Mouse (Mus musculus) C2C12 (cell line): ENCODE data around the gene Itgae. TPM values are rescaled to one million over a fixed set of nuclear protein-coding genes. Genes with fewer than 3 reads are reported as not detected.

Source experiments
- H3K27me3 ChIP-seq: one replicate; pipeline ENCODE4 v1.6.1; 2011; ENCODE audit not compliant: control insufficient read depth, insufficient read depth, insufficient read length
- H3K36me3 ChIP-seq: one replicate; pipeline ENCODE4 v1.6.1; 2011; ENCODE audit not compliant: control insufficient read depth, insufficient read depth
- H3K4me3 ChIP-seq: one replicate; pipeline ENCODE4 v1.5.1; 2011; ENCODE audit warnings: mild to moderate bottlenecking, control low read depth; ENCODE audit not compliant: poor library complexity, insufficient read depth, severe bottlenecking
- H3K79me2 ChIP-seq: one replicate; pipeline ENCODE4 v1.6.1; 2011; ENCODE audit not compliant: control insufficient read depth, insufficient read depth
- H3K79me3 ChIP-seq: one replicate; pipeline ENCODE4 v1.6.1; 2011; ENCODE audit warnings: low read depth, control low read depth
- H3ac ChIP-seq: one replicate; pipeline ENCODE3; 2011; ENCODE audit warnings: low read depth; ENCODE audit not compliant: control insufficient read depth, insufficient read length
- CEBPB ChIP-seq: IDR thresholded peaks from one replicate; pipeline ENCODE4 v1.6.1; 2011; ENCODE audit warnings: low read depth, mild to moderate bottlenecking, control low read depth, moderate library complexity
- CTCF ChIP-seq: IDR thresholded peaks from one replicate; pipeline ENCODE4 v1.5.1; 2011; ENCODE audit not compliant: control insufficient read depth, insufficient read depth, insufficient read length
- FOSL1 ChIP-seq: IDR thresholded peaks from one replicate; pipeline ENCODE4 v1.8.0; 2011; ENCODE audit warnings: mild to moderate bottlenecking, low read length; ENCODE audit not compliant: poor library complexity, insufficient read depth, severe bottlenecking
- MAX ChIP-seq: IDR thresholded peaks from one replicate; pipeline ENCODE4 v1.6.1; 2011; ENCODE audit warnings: mild to moderate bottlenecking, control low read depth
- MYOD1 ChIP-seq: IDR thresholded peaks from one replicate; pipeline ENCODE4 v1.6.1; 2011; ENCODE audit warnings: low read depth; ENCODE audit not compliant: control insufficient read depth, insufficient read length
- MYOG ChIP-seq: IDR thresholded peaks from one replicate; pipeline ENCODE4 v1.6.1; 2011; ENCODE audit not compliant: control insufficient read depth, insufficient read length; ENCODE audit errors: extremely low read depth
- USF1 ChIP-seq: IDR thresholded peaks from one replicate; pipeline ENCODE4 v1.6.1; 2011; ENCODE audit warnings: low read depth, mild to moderate bottlenecking, control low read depth, moderate library complexity
- polyA plus RNA-seq: library from polyadenylated mRNA; unstranded; fragments of >200 nt; fragmentation: generic; extraction: Trizol; gene quantifications from one replicate; pipeline ENCODE4 v1.2.1, GENCODE M21; 2012; ENCODE audit warnings: missing spikeins

Gene Itgae
- polyA plus RNA-seq, 1 experiment, result 0.05 TPM

DNA sequence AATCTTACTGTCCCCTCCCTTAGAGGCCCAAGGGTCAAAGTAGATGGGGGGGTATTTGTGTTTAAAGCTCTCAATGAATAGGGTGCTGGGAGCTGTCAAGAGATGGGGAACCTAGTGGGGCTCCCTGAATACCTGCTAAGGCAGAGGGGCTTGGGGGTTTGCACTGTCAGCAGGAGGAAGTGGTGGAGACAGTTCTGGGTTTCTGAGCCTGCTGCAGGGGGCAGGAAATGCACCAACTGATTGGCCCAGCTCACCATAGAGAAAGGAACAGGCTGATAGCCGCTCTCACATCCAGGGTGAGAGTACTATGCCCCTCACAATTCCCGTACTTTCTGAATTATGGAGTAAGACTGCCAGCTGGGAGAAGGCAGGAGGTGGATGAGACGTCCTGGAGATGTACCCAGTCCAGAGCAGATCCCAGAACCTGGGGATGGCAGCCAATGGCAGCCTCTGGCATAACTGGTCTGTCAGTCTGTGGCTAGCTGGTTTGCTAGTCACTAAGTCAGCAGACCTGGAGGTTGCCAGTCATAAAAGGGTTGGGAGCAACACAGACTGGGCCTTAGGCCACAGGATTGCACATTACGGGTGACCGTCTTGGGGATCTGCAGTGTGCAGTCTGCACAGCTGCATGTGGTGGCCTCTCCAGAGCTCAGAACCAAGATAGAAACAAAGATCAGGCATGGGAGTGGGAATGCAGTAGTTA lies 18.0 kb downstream of the Itgae start:
- H3K27me3 ChIP-seq, result no peaks in the 10 kb centered on the region
- H3ac ChIP-seq, result no peak overlapping the region
- H3K4me3 ChIP-seq, result no peak overlapping the region
- H3K79me2 ChIP-seq, result no peaks in the 10 kb centered on the region
- TF ChIP-seq MYOG (no peak), FOSL1 (no peak), CEBPB (no peak), USF1 (no peak), MYOD1 (no peak), MAX (no peak), CTCF (no peak)
- H3K79me3 ChIP-seq, result no peaks in the 10 kb centered on the region
- no peaks in the 10 kb centered on the region for H3K36me3 ChIP-seq

DNA sequence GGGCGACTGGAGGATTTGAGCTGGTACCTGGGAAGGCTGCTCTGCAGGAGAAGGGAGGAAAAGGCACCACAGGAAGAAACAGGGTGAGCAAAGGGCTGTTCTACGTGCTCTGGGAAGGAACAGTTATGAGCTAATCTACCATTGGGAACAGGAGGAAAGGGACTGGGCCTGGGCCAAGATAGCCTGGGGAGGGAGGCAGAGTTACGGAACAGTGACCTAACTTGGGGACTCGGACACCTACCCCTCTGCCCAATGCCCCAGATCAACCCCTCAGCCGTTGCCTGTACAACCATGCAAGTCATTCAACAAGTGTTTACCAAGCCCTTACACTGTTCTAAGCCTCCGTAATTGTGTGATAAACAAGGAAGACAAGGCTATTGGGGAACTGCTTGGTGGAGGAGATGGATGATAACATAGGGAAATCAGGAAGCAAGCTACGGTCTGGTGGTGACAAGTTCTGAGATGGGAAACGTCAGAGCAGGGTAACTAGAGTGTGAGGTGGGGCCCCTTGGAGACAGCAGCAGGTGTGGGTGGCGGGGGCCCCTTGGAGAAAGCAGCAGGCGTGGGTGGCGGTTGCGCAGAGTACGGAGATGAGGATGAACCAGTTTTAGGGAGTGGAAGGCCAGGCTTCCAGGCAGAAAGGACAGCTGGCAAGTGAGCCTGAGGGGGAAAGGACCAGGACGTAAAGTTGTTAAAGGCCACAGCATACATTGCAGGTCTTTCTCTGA lies 18.7 kb downstream of the Itgae start:
- Histone ChIP-seq H3K27me3 (no peaks in the 10 kb centered on the region), H3ac (no peak overlapping the region), H3K36me3 (no peaks in the 10 kb centered on the region), H3K79me3 (no peaks in the 10 kb centered on the region), H3K79me2 (no peaks in the 10 kb centered on the region), H3K4me3 (no peak overlapping the region)
- TF ChIP-seq CEBPB (no peak), MAX (no peak), CTCF (no peak), MYOD1 (no peak), FOSL1 (no peak), USF1 (no peak), MYOG (no peak)

DNA sequence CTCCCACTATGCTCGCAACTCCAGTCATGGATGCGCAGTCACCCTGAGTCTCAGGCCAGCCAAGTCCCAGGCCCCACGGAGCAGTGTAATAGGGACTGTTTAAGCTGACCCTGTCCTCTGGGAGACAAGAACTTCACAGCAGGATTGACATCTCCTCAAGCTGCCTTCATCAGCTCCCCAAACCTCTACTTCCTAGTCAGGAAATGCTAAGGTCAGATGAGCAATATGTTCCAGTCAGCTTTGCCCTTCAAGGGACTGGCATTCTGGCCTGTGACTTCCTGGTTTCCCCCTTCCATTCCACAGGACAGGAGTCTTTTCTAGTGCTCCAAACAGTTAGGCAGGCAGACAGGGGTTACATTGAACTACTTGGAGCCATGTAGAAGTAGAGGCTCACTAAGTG lies 19.6 kb downstream of the Itgae start:
- no peak overlapping the region for H3K4me3 ChIP-seq
- no peaks in the 10 kb centered on the region for H3K27me3 ChIP-seq
- no peaks in the 10 kb centered on the region for H3K36me3 ChIP-seq
- H3ac ChIP-seq, result no peak overlapping the region
- H3K79me3 ChIP-seq, result no peaks in the 10 kb centered on the region
- TF ChIP-seq FOSL1, result no peak
- no peak for TF ChIP-seq CTCF
- TF ChIP-seq CEBPB, result no peak
- no peak for TF ChIP-seq MYOD1
- TF ChIP-seq USF1, result no peak
- no peak for TF ChIP-seq MYOG
- TF ChIP-seq MAX, result no peak
- H3K79me2 ChIP-seq, result no peaks in the 10 kb centered on the region

DNA sequence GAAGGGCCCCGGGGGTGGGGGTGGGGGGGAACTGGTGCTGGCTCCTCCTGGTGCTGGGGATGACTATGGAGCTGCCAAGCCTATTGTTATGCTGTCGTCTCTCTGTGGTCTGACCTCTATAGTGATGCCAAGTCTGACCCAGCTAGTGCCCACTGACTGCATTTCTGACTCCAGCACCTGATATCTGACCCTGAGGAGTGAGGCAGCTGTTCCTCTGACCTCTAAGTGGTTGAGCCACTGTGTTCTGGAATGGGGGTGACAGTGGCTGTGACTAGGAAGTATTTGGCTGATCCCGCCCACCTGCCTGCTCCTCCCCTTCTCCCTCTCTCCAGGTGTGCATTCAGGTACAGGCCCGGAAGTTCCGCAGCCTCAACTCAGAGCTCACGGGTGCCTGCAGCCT lies 21.0 kb downstream of the Itgae start:
- Histone ChIP-seq H3K4me3 (no peak overlapping the region), H3K27me3 (no peaks in the 10 kb centered on the region), H3K79me3 (no peaks in the 10 kb centered on the region), H3K79me2 (no peaks in the 10 kb centered on the region), H3ac (no peak overlapping the region), H3K36me3 (no peaks in the 10 kb centered on the region)
- no peak for TF ChIP-seq MYOG
- TF ChIP-seq CTCF, result no peak
- TF ChIP-seq USF1, result no peak
- TF ChIP-seq MYOD1, result no peak
- TF ChIP-seq CEBPB, result no peak
- TF ChIP-seq FOSL1, result no peak
- TF ChIP-seq MAX, result no peak

DNA sequence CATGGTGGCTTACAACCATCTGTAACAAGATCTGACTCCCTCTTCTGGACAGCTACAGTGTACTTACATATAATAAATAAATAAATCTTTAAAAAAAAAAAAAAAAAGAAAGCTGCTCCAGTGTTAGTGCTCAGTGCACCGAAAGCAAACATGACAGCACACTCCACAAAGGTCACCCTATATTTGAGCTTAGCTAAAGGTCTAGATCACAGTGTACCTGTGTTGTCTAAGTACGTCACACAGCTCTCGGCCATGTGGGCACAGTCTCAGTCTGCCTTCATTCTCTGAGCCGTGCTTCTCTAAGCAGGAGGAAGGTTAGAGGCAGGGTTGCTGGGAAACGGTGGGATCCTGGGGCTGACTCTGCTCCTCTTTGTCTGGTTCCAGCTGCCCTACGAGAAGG lies 36.1 kb downstream of the Itgae start:
- Histone ChIP-seq H3K4me3 (no peak overlapping the region), H3K79me3 (peaks cover 10% of the 10 kb centered on the region), H3K79me2 (peaks cover 15% of the 10 kb centered on the region), H3K36me3 (peaks cover under 1% of the 10 kb centered on the region), H3ac (no peak overlapping the region), H3K27me3 (no peaks in the 10 kb centered on the region)
- no peak for TF ChIP-seq MAX
- TF ChIP-seq FOSL1, result no peak
- no peak for TF ChIP-seq CTCF
- TF ChIP-seq MYOG, result no peak
- no peak for TF ChIP-seq MYOD1
- TF ChIP-seq CEBPB, result no peak
- TF ChIP-seq USF1, result no peak
